Comparison of ENCODE assay signal across 8 mouse cellular contexts in genomic region chr16:17406512-17407231, GRCm38 (mm10). TPM values are rescaled to one million over a fixed set of nuclear protein-coding genes. Genes with fewer than 3 reads are reported as not detected.
A peak's percentile ranks its signal among the peaks of the same experiment; 100 is the strongest.
DNase-seq lines count a peak whose midpoint lies in the region; ATAC-seq and TF ChIP-seq lines count a peak whose summit lies in the region.

No protein-coding gene starts in this region.

- H3K4me1 ChIP-seq in lung, embryonic 15.5 days = peaks cover 21% of the 10 kb centered on the region
- H3K4me1 ChIP-seq in bone marrow, adult 2 months (ENCODE audit: control insufficient read depth, insufficient read depth, low read length) = peaks cover 7% of the 10 kb centered on the region; the same call in 1 of the 2 replicates
- H3K4me1 ChIP-seq in forebrain, embryonic 13.5 days = peaks cover 27% of the 10 kb centered on the region
- H3K4me1 ChIP-seq in kidney, postnatal 0 days (replicated peaks; ENCODE audit: insufficient read depth, low read length) = peaks cover 7% of the 10 kb centered on the region; the same call in 1 of the 2 replicates
- H3K4me1 ChIP-seq in midbrain, embryonic 16.5 days (ENCODE audit: control insufficient read depth, insufficient read depth, low read length) = peaks cover 30% of the 10 kb centered on the region

- WGBS in lung, embryonic 15.5 days = 24% methylated on average over 9 of the region's 9 CpGs
- 28% methylated on average over 9 of the region's 9 CpGs for WGBS in bone marrow, adult 2 months
- WGBS in forebrain, embryonic 13.5 days = 41% methylated on average over 9 of the region's 9 CpGs
- whole genome bisulfite sequencing in kidney, postnatal 0 days = 27% methylated on average over 9 of the region's 9 CpGs
- 42% methylated on average over 9 of the region's 9 CpGs for WGBS in midbrain, embryonic 16.5 days

- H3K9me3 ChIP-seq in lung, embryonic 15.5 days = no peaks in the 10 kb centered on the region
- H3K9me3 ChIP-seq in forebrain, embryonic 13.5 days (replicated peaks) = no peaks in the 10 kb centered on the region
- H3K9me3 ChIP-seq in kidney, postnatal 0 days (replicated peaks; ENCODE audit: low read length) = no peaks in the 10 kb centered on the region
- no peaks in the 10 kb centered on the region for H3K9me3 ChIP-seq in midbrain, embryonic 16.5 days (replicated peaks; ENCODE audit: control insufficient read depth, low read length, poor library complexity, severe bottlenecking)

- peak overlapping the region; percentile 86 for H3K4me3 ChIP-seq in lung, embryonic 15.5 days
- H3K4me3 ChIP-seq in bone marrow, adult 2 months (replicated peaks; ENCODE audit: control insufficient read depth, low read depth, low read length) = peak overlapping the region; percentile 93
- H3K4me3 ChIP-seq in forebrain, embryonic 13.5 days = peak overlapping the region; percentile 77
- peak overlapping the region; percentile 73 for H3K4me3 ChIP-seq in kidney, postnatal 0 days (replicated peaks; ENCODE audit: low read depth, low read length)
- peak overlapping the region; percentile 66 for H3K4me3 ChIP-seq in midbrain, embryonic 16.5 days (ENCODE audit: low read depth, low read length)

- peak overlapping the region; percentile 58 for H3K4me2 ChIP-seq in lung, embryonic 15.5 days
- H3K4me2 ChIP-seq in forebrain, embryonic 13.5 days = peak overlapping the region; percentile 74
- H3K4me2 ChIP-seq in kidney, postnatal 0 days (ENCODE audit: low read length) = peak overlapping the region; percentile 78
- peak overlapping the region; percentile 66 for H3K4me2 ChIP-seq in midbrain, embryonic 16.5 days (ENCODE audit: low read length)

- no peaks in the 10 kb centered on the region for H3K36me3 ChIP-seq in lung, embryonic 15.5 days
- H3K36me3 ChIP-seq in forebrain, embryonic 13.5 days (ENCODE audit: poor library complexity, severe bottlenecking) = peaks cover 6% of the 10 kb centered on the region; the same call in 1 of the 2 replicates
- H3K36me3 ChIP-seq in kidney, postnatal 0 days (ENCODE audit: insufficient read depth, low read length) = no peaks in the 10 kb centered on the region
- H3K36me3 ChIP-seq in midbrain, embryonic 16.5 days (ENCODE audit: control insufficient read depth, insufficient read depth, low read length) = no peaks in the 10 kb centered on the region

- no peak for TF ChIP-seq CTCF in bone marrow, adult 2 months (IDR thresholded peaks at IDR 0.05; ENCODE audit: control insufficient read depth, insufficient read depth, low read length)
- TF ChIP-seq CTCF in kidney, postnatal 0 days (IDR thresholded peaks at IDR 0.05; ENCODE audit: low read depth) = no peak

- no peaks in the 10 kb centered on the region for H3K27me3 ChIP-seq in lung, embryonic 15.5 days
- H3K27me3 ChIP-seq in forebrain, embryonic 13.5 days = no peaks in the 10 kb centered on the region
- H3K27me3 ChIP-seq in kidney, postnatal 0 days (ENCODE audit: insufficient read depth, low read length) = no peaks in the 10 kb centered on the region
- H3K27me3 ChIP-seq in midbrain, embryonic 16.5 days (ENCODE audit: control insufficient read depth, insufficient read depth, low read depth, low read length) = no peaks in the 10 kb centered on the region

- peak overlapping the region; percentile 69 for H3K9ac ChIP-seq in lung, embryonic 15.5 days
- peak overlapping the region; percentile 80 for H3K9ac ChIP-seq in forebrain, embryonic 13.5 days
- H3K9ac ChIP-seq in kidney, postnatal 0 days (ENCODE audit: low read depth, low read length) = peak overlapping the region; percentile 78
- H3K9ac ChIP-seq in midbrain, embryonic 16.5 days (ENCODE audit: low read depth, low read length) = peak overlapping the region; percentile 83

- DNase-seq in lung, postnatal 14 days = no peak
- DNase-seq in kidney, postnatal 0 days (ENCODE audit: low spot score) = peak; percentile 8
- DNase-seq in frontal cortex, postnatal 10 days (ENCODE audit: low spot score in 2 of 2) = no peak

- TF ChIP-seq POLR2A in bone marrow, adult 2 months (IDR thresholded peaks at IDR 0.05; ENCODE audit: borderline replicate concordance, control insufficient read depth, low read depth, low read length) = no peak

- ATAC-seq in lung, embryonic 15.5 days (ENCODE audit: borderline replicate concordance, extremely low read depth, low FRiP score, low TSS enrichment) = no peak
- no peak for ATAC-seq in forebrain, embryonic 13.5 days
- ATAC-seq in kidney, postnatal 0 days (replicated peaks; ENCODE audit: low FRiP score, low read depth) = no peak
- no peak for ATAC-seq in midbrain, embryonic 16.5 days
- ATAC-seq in inflammation-experienced regulatory T-cells, adult 6 months = no peak

- H3K27ac ChIP-seq in lung, embryonic 15.5 days = no peak overlapping the region
- H3K27ac ChIP-seq in bone marrow, adult 2 months (ENCODE audit: control insufficient read depth, insufficient read depth, low read depth, low read length, poor library complexity) = peak overlapping the region; percentile 88; the same call in 1 of the 2 replicates
- no peak overlapping the region for H3K27ac ChIP-seq in forebrain, embryonic 13.5 days
- H3K27ac ChIP-seq in kidney, postnatal 0 days = 0 out of 2 replicates have a peak overlapping the region, but pooled peaks have one; percentile 63
- H3K27ac ChIP-seq in midbrain, embryonic 16.5 days (ENCODE audit: low read length) = peak overlapping the region; percentile 82; the same call in 1 of the 2 replicates

RNA-seq across cellular contexts. Expression of gene Pi4ka, which starts 0.6 kb away (rescaled TPM):
- polyA plus RNA-seq in lung, embryonic 15.5 days (2015; fragmentation: Nextera tagmentation; extraction: Ambion mirVana) = 23.4 and 29.1 TPM in 2 replicates
- polyA plus RNA-seq in bone marrow, adult 2 months (2011; ENCODE audit: insufficient read depth, insufficient read length, low replicate concordance, missing spikeins) = 26.4 and 46.1 TPM in 2 replicates
- polyA plus RNA-seq in forebrain, embryonic 13.5 days (2015; fragmentation: Nextera tagmentation; extraction: Ambion mirVana) = 44.1 and 50.0 TPM in 2 replicates
- polyA plus RNA-seq in kidney, postnatal 0 days (2015; fragmentation: Nextera tagmentation; extraction: Ambion mirVana) = 27.3 and 28.5 TPM in 2 replicates
- polyA plus RNA-seq in midbrain, embryonic 16.5 days (2015; fragmentation: Nextera tagmentation; extraction: Ambion mirVana) = 73.7 and 74.8 TPM in 2 replicates
- polyA plus RNA-seq in inflammation-experienced regulatory T-cells, adult 6 months (2017; shearing (Covaris generic)) = 10 to 100 TPM; 45.7 to 57.2 (median 55.3) TPM

RNA-seq across cellular contexts. Expression of gene Snap29, which starts 0.9 kb away (rescaled TPM):
- 13.6 and 15.0 TPM in 2 replicates for polyA plus RNA-seq in lung, embryonic 15.5 days (2015; fragmentation: Nextera tagmentation; extraction: Ambion mirVana)
- polyA plus RNA-seq in bone marrow, adult 2 months (2011; ENCODE audit: insufficient read depth, insufficient read length, low replicate concordance, missing spikeins) = 7.7 and 14.5 TPM in 2 replicates
- polyA plus RNA-seq in forebrain, embryonic 13.5 days (2015; fragmentation: Nextera tagmentation; extraction: Ambion mirVana) = 18.2 and 20.8 TPM in 2 replicates
- polyA plus RNA-seq in kidney, postnatal 0 days (2015; fragmentation: Nextera tagmentation; extraction: Ambion mirVana) = 11.9 and 12.8 TPM in 2 replicates
- polyA plus RNA-seq in midbrain, embryonic 16.5 days (2015; fragmentation: Nextera tagmentation; extraction: Ambion mirVana) = 26.0 and 30.9 TPM in 2 replicates
- polyA plus RNA-seq in inflammation-experienced regulatory T-cells, adult 6 months (2017; shearing (Covaris generic)) = 10 to 100 TPM in 2 of 3 experiments, 1 to 10 TPM in 1; 9.0 to 16.6 (median 11.6) TPM

RNA-seq across cellular contexts. Expression of gene Crkl, which starts 45.1 kb away (rescaled TPM):
- polyA plus RNA-seq in lung, embryonic 15.5 days (2015; fragmentation: Nextera tagmentation; extraction: Ambion mirVana) = 67.5 and 67.8 TPM in 2 replicates
- polyA plus RNA-seq in bone marrow, adult 2 months (2011; ENCODE audit: insufficient read depth, insufficient read length, low replicate concordance, missing spikeins) = 10.5 and 18.7 TPM in 2 replicates
- polyA plus RNA-seq in forebrain, embryonic 13.5 days (2015; fragmentation: Nextera tagmentation; extraction: Ambion mirVana) = 102 and 108 TPM in 2 replicates
- polyA plus RNA-seq in kidney, postnatal 0 days (2015; fragmentation: Nextera tagmentation; extraction: Ambion mirVana) = 50.7 and 51.3 TPM in 2 replicates
- 72.4 and 88.8 TPM in 2 replicates for polyA plus RNA-seq in midbrain, embryonic 16.5 days (2015; fragmentation: Nextera tagmentation; extraction: Ambion mirVana)
- 10 to 100 TPM; 18.5 to 26.2 (median 19.8) TPM for polyA plus RNA-seq in inflammation-experienced regulatory T-cells, adult 6 months (2017; shearing (Covaris generic))

Comparison
In these comparisons a context has a peak if more than half of its experiments do, and no peak if none do; other contexts are left out.
1. H3K27ac ChIP-seq: peak in bone marrow, adult 2 months (single experiment), kidney, postnatal 0 days (single experiment) and midbrain, embryonic 16.5 days (single experiment); none in lung, embryonic 15.5 days (single experiment) and forebrain, embryonic 13.5 days (single experiment).
2. Peak in every context shown above with its lines, with median percentiles within 50 percentile points of each other: H3K4me2 ChIP-seq, H3K4me3 ChIP-seq and H3K9ac ChIP-seq.